Mouse (Mus musculus) liver, embryonic 12.5 days (tissue): Measurements from ENCODE around the gene Flad1. TPM values are rescaled to one million over a fixed set of nuclear protein-coding genes. Genes with fewer than 3 reads are reported as not detected.

Source experiments
- polyA plus RNA-seq: library from polyadenylated mRNA; unstranded; fragments of >200 nt; fragmentation: Nextera tagmentation; extraction: Ambion mirVana; gene quantifications from 2 replicates; pipeline ENCODE4 v1.2.1, GENCODE M21; 2016

The Flad1 gene
- polyA plus RNA-seq, 1 experiment from 2014 or later: 21.6 TPM

Other genes starting within 250 kb of the Flad1 start
- gene Clk2, start 247.1 kb downstream of the Flad1 start, polyA plus RNA-seq: 21.1 and 21.2 TPM in 2 replicates
- gene Scamp3, start 234.4 kb downstream of the Flad1 start, polyA plus RNA-seq: 79.8 and 86.3 TPM in 2 replicates
- 5.3 and 6.6 TPM in 2 replicates for gene Fam189b, start 228.7 kb downstream of the Flad1 start, polyA plus RNA-seq
- gene Gba, start 208.9 kb downstream of the Flad1 start, polyA plus RNA-seq: 26.6 and 26.7 TPM in 2 replicates
- gene Thbs3, start 196.7 kb downstream of the Flad1 start, polyA plus RNA-seq: 1.7 and 3.1 TPM in 2 replicates
- 160 and 167 TPM in 2 replicates for gene Mtx1, start 184.8 kb downstream of the Flad1 start, polyA plus RNA-seq
- 0.13 TPM in 1 of 2 replicates, not detected in the other for gene Muc1, start 182.8 kb downstream of the Flad1 start, polyA plus RNA-seq
- gene Krtcap2, start 165.9 kb downstream of the Flad1 start, polyA plus RNA-seq: 170 and 187 TPM in 2 replicates
- 0.31 and 0.38 TPM in 2 replicates for gene Trim46, start 165.6 kb downstream of the Flad1 start, polyA plus RNA-seq
- 72.3 and 73.6 TPM in 2 replicates for gene Dpm3, start 152.5 kb downstream of the Flad1 start, polyA plus RNA-seq
- gene Slc50a1, start 141.3 kb downstream of the Flad1 start, polyA plus RNA-seq: 19.3 and 21.6 TPM in 2 replicates
- 5.2 and 5.3 TPM in 2 replicates for gene Efna1, start 130.7 kb downstream of the Flad1 start, polyA plus RNA-seq
- gene Efna3, start 88.9 kb downstream of the Flad1 start, polyA plus RNA-seq: 0.65 and 1.0 TPM in 2 replicates
- gene Efna4, start 73.8 kb downstream of the Flad1 start, polyA plus RNA-seq: 2.1 and 2.3 TPM in 2 replicates
- gene Adam15, start 61.9 kb downstream of the Flad1 start, polyA plus RNA-seq: 14.1 and 14.5 TPM in 2 replicates
- gene Dcst2, start 49.9 kb downstream of the Flad1 start, polyA plus RNA-seq: 0.05 and 0.06 TPM in 2 replicates
- not detected in 2 replicates for gene Dcst1, start 46.6 kb downstream of the Flad1 start, polyA plus RNA-seq
- gene Zbtb7b, start 17.1 kb downstream of the Flad1 start, polyA plus RNA-seq: 1.2 and 1.6 TPM in 2 replicates
- gene Lenep, start 9.1 kb downstream of the Flad1 start, polyA plus RNA-seq: not detected in 2 replicates
- gene Cks1b, start 6.5 kb upstream of the Flad1 start, polyA plus RNA-seq: 310 and 316 TPM in 2 replicates
- gene Shc1, start 6.6 kb upstream of the Flad1 start, polyA plus RNA-seq: 56.8 and 63.3 TPM in 2 replicates
- 22.7 and 23.1 TPM in 2 replicates for gene Pygo2, start 18.3 kb upstream of the Flad1 start, polyA plus RNA-seq
- gene Pbxip1, start 24.8 kb upstream of the Flad1 start, polyA plus RNA-seq: 8.3 and 9.2 TPM in 2 replicates
- 39.1 and 40.5 TPM in 2 replicates for gene Pmvk, start 42.7 kb upstream of the Flad1 start, polyA plus RNA-seq
- 0.12 TPM in 1 of 2 replicates, not detected in the other for gene Kcnn3, start 108.3 kb upstream of the Flad1 start, polyA plus RNA-seq